Mouse (Mus musculus) layer of hippocampus, postnatal 14 days (tissue): ENCODE data around the gene Olfr648. TPM values are rescaled to one million over a fixed set of nuclear protein-coding genes. Genes with fewer than 3 reads are reported as not detected.

Experiments
- total RNA-seq, 2 experiments: library from RNA; stranded (reverse); gene quantifications; 2 replicates each; pipeline ENCODE4 v1.2.3; 2021

Gene Olfr648
- total RNA-seq, 2 experiments from 2014 or later: 0.17 to 0.44 TPM

Other genes starting within 250 kb of the Olfr648 start
- not detected for gene Olfr632, start 249.0 kb downstream of the Olfr648 start, total RNA-seq
- not detected for gene Olfr633, start 239.0 kb downstream of the Olfr648 start, total RNA-seq
- gene Olfr635, start 212.2 kb downstream of the Olfr648 start, total RNA-seq: under 1 TPM; 0.07 to 0.09 TPM
- not detected for gene Olfr638, start 184.6 kb downstream of the Olfr648 start, total RNA-seq
- gene Olfr639, start 166.1 kb downstream of the Olfr648 start, total RNA-seq: under 1 TPM; 0.07 to 0.19 TPM
- not detected for gene Olfr640, start 157.8 kb downstream of the Olfr648 start, total RNA-seq
- gene Olfr641, start 147.9 kb downstream of the Olfr648 start, total RNA-seq: not detected
- not detected for gene Olfr642, start 130.7 kb downstream of the Olfr648 start, total RNA-seq
- not detected for gene 4930516K23Rik, start 121.9 kb downstream of the Olfr648 start, total RNA-seq
- gene Olfr644, start 111.5 kb downstream of the Olfr648 start, total RNA-seq: not detected
- not detected for gene Olfr645, start 97.9 kb downstream of the Olfr648 start, total RNA-seq
- gene Olfr646, start 78.5 kb downstream of the Olfr648 start, total RNA-seq: not detected
- gene Ubqln5, start 53.6 kb downstream of the Olfr648 start, total RNA-seq: not detected
- not detected for gene Olfr643, start 46.0 kb downstream of the Olfr648 start, total RNA-seq
- gene Ubqln3, start 40.1 kb downstream of the Olfr648 start, total RNA-seq: not detected
- gene Ubqlnl, start 32.8 kb downstream of the Olfr648 start, total RNA-seq: not detected
- not detected for gene Olfm5, start 18.6 kb downstream of the Olfr648 start, total RNA-seq
- gene Olfr649, start 12.6 kb upstream of the Olfr648 start, total RNA-seq: not detected
- gene Trim6, start 35.4 kb upstream of the Olfr648 start, total RNA-seq: under 1 TPM; 0.28 to 0.33 TPM
- gene Trim34a, start 61.1 kb upstream of the Olfr648 start, total RNA-seq: 1 to 10 TPM in 1 of 2 experiments, under 1 TPM in 1; 0.76 to 1.0 TPM
- gene Trim5, start 104.7 kb upstream of the Olfr648 start, total RNA-seq: under 1 TPM; 0.25 to 0.55 TPM
- 1 to 10 TPM; 2.0 to 2.1 TPM for gene Trim12a, start 132.1 kb upstream of the Olfr648 start, total RNA-seq
- gene Trim34b, start 146.1 kb upstream of the Olfr648 start, total RNA-seq: not detected
- 1 to 10 TPM; 1.5 to 2.0 TPM for gene Trim12c, start 170.0 kb upstream of the Olfr648 start, total RNA-seq
- not detected for gene Trim30b, start 186.5 kb upstream of the Olfr648 start, total RNA-seq
- not detected for gene Trim30c, start 217.4 kb upstream of the Olfr648 start, total RNA-seq